Mouse (Mus musculus): ENCODE results near the gene Fa2h.

Gene Fa2h

DNA sequence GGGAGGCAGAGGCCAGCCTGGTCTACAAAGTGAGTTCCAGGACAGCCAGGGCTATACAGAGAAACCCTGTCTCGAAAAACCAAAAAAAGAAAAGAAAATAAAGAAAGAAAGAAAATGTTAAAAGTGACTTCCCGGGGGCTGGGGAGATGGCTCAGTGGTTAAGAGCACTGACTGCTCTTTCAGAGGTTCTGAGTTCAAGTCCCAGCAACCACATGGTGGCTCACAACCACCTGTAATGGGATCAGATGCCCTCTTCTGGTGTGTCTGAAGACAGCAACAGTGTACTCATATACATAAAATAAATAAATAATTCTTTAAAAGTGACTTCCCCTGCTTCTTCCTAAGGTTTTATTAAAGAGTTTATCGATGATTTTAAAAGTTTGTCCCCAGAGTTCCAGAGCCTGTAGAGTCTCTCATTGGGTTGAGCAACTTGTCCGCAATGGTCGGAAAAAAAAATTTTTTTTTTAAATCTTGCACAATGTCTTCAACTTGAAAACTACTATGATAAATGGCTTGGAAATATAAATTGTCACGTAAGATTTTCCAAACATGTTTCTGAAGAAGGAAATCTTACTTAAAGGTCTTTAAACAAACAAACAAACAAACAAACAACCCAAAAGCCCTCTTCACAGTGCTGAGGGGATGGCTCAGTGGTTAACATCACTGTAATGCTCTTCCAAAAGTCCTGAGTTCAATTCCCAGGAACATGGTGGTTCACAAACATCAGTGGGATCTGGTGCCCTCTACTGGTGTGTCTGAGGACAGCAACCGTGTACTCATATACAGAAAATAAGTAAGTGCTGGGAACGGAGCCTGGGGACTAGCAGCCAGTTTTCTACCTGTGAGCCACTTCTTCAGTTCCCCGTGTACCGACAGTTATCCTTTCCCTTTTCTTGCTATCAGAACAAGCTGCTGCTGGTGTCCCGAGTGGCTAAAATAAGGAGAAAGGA lies 92.8 kb downstream of the Fa2h start:
- DNase-seq (ENCODE audit: low read depth in 1 of 2, low spot score in 2 of 2), result no peak

DNA sequence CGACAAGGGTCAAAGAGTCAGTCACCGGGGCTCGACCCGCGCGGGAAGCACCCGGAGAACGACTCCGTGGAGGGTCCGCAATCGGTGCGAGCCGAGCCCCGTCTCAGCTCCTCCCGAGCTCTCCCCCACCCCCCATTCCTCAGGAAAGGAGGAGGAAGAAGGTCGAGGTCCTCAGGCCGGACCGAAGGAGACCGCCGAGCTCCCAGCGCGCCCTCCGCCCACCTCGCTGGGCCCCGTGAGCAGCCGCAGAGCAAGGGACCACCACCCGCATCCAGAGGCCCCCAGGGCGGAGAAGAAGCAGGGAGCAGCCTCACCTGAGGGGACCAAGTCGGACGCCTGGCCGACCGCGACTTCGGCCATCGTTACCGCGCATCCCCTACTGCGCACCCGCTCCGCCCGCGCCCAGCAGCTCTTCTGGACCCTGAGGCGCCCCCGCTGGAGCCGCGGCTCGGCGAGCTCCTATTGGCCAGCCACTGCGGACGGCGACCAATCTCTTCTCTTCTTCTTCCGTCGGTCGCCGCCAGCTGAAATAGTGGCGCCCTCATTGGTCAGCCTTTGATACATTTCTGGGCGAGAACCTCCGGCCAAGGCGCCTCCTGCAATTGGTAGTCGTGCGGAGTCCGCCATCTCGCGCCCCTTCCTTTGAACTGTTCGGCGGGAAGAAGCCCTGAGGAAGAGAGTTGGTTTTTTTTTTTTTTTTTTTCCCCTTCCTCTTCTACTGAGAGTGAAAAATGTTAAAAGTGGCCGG lies 93.6 kb downstream of the Fa2h start, which contains the start of gene Rfwd3:
TSS of gene Rfwd3 (minus strand) at position 402 of the 748 bp plus-strand sequence.
- peak; percentile 93 to 97 for DNase-seq (ENCODE audit: low read depth in 1 of 2, low spot score in 2 of 2)

DNA sequence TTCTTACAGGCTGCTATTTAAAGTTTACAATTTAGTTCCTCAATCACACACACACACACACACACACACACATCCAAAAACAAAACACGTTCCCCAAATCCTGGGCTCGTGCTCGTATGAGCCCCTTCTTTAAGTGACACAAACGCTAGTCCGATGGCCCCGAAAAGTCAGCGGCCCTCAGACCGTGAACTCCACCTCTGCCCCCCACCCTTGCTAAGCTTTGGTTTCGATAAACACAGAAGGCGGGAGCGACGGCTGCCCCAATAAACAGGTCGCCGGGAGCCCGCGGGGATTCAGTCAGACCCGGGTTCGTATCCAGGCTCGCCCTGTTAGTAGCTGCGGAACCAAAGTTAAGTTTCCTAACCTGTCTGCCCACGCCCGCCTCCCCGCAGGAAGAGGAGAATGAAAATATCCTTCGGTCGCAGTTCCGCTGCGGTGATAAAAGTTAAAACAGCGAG lies 94.2 kb downstream of the Fa2h start:
- DNase-seq (ENCODE audit: low read depth in 1 of 2, low spot score in 2 of 2), result peak; percentile 29 to 69

DNA sequence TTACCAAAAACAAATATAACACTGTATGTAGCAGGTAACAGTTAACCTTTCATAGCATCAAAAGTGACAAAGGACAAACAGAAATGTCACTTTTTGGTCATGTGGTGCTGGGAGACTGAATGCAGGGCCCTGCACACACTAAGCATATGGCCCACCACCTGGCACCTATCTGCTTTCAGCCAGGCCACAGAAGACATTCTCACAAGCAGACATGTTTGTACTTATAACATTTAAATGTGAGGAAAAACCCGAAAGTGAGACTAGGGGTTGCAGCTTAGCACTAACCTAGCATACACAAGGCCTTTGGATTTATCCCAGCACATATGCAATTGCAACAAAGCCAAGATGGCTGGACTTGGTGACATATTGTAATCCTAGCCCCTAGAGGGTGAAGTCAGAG lies 95.6 kb downstream of the Fa2h start:
- no peak for DNase-seq (ENCODE audit: low read depth in 1 of 2, low spot score in 2 of 2)
